Mouse (Mus musculus): Measurements from ENCODE around the gene Cybrd1.

Cybrd1 gene

GRCm38 (mm10) chr2:71173031-71173430, 55.3 kb downstream of the Cybrd1 start:
- DNase-seq (ENCODE audit: extremely low spot score): no peak

- no peak for DNase-seq (ENCODE audit: extremely low spot score)
Measured at GRCm38 (mm10) chr2:71176329-71177249, 58.9 kb downstream of the Cybrd1 start.

- DNase-seq (ENCODE audit: extremely low spot score): no peak
Measured at GRCm38 (mm10) chr2:71177250-71177615, 59.5 kb downstream of the Cybrd1 start.

GRCm38 (mm10) chr2:71177760-71178159, 60.0 kb downstream of the Cybrd1 start:
- DNase-seq (ENCODE audit: extremely low spot score): no peak

- DNase-seq (ENCODE audit: extremely low spot score): no peak
Measured at GRCm38 (mm10) chr2:71179716-71180115, 62.0 kb downstream of the Cybrd1 start.

GRCm38 (mm10) chr2:71180566-71181217, 63.0 kb downstream of the Cybrd1 start:
- no peak for DNase-seq (ENCODE audit: extremely low spot score)

GRCm38 (mm10) chr2:71187950-71188349, 70.2 kb downstream of the Cybrd1 start:
- no peak for DNase-seq (ENCODE audit: extremely low spot score)

GRCm38 (mm10) chr2:71188861-71189260, 71.1 kb downstream of the Cybrd1 start:
- no peak for DNase-seq (ENCODE audit: extremely low spot score)

GRCm38 (mm10) chr2:71191391-71192194, 73.9 kb downstream of the Cybrd1 start:
- DNase-seq (ENCODE audit: extremely low spot score): peak; percentile 3

- peak; percentile 6 for DNase-seq (ENCODE audit: extremely low spot score)
Measured at GRCm38 (mm10) chr2:71192195-71192807, 74.6 kb downstream of the Cybrd1 start.

Measured in embryo, embryonic 9.5 days (tissue).